Mouse (Mus musculus) layer of hippocampus, adult 9-10 months (tissue): ENCODE results near the gene Emilin2.

Experiments used
- DNase-seq: peaks from one replicate; pipeline ENCODE4 v3.0.0; 2022; ENCODE audit warnings: low spot score

The Emilin2 gene

DNA sequence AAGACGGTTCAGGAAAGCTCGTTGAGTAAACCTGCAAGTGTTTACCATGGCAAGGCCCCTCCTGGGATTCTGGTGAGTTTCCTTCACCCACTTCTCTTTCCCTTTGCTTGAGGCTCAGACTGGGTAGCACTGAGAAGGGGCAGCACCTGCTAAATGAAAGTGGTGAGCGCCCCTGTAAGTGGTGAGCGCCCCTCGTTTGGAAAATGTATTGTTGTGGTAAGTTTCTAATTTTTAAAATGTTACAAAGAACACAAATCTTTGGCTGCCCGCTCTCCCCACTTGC is 107.0 kb downstream of the Emilin2 start:
- no peak for DNase-seq

DNA sequence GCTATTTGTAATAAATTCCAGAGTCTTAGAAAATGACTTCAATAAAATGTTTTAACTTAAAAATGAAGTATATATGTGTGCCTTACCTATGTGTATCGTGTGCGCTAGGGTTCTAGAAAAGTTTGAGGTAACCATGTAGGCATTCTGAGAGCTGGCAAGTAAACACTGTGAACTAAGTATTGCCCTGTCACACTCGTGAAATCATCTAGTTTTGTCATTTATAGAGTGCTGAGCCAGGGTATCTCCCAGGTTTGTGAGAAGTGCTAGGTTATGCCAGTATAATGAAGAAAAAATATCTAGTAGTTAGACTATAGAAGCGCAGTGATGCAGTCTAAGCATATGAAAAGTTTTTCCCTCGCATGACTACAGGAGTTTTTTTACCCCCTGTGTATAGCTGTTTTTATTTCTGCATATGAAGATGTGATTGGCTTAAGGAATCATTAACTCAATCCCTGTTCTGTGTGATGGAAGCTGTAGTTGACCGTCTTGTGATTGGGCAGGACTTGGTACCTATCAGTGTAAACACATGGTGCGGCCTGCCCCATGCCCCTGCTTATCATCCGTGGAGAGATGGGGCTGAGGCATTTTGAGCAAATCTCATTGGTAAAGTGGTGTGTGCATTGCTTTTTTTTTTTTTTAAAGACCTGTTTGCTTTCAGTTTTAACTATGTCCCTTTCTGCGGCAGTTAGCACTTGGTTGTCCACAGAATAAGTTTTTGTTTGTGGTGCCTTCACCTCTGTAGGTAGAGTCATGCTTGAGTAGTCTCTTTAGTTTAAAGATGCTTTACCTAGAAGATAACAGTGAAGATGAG is 107.6 kb downstream of the Emilin2 start:
- no peak for DNase-seq
